Mouse (Mus musculus) limb, embryonic 14.5 days (tissue): ENCODE measurements around the gene Tlr9. TPM values are rescaled to one million over a fixed set of nuclear protein-coding genes. Genes with fewer than 3 reads are reported as not detected.

Experiments used
- ATAC-seq: fragments of 200-750 bp; cut with Nextera tagmentation; 2 replicates; pipeline ENCODE4 v1.8.0; 2017; ENCODE audit warnings: low read depth, moderate number of reproducible peaks, moderate TSS enrichment; ENCODE audit not compliant: low FRiP score
- DNase-seq: peaks from one replicate; pipeline ENCODE4 v3.0.0-alpha.2; 2015; ENCODE audit warnings: low spot score
- H3K27ac ChIP-seq: fragments of 300-500 bp; sonication (generic); replicated peaks from 2 replicates; pipeline ENCODE4 v1.5.1; 2014; ENCODE audit warnings: low read depth, mild to moderate bottlenecking, low read length, moderate library complexity, mixed read lengths
- H3K27me3 ChIP-seq: fragments of 300-500 bp; sonication (generic); 2 replicates; pipeline ENCODE4 v1.6.1; 2014; ENCODE audit warnings: low read length, mixed read lengths; ENCODE audit not compliant: control insufficient read depth, insufficient read depth
- H3K36me3 ChIP-seq: fragments of 300-500 bp; sonication (generic); 2 replicates; pipeline ENCODE4 v1.6.1; 2014; ENCODE audit warnings: mild to moderate bottlenecking, low read length, moderate library complexity, mixed read lengths; ENCODE audit not compliant: control insufficient read depth, insufficient read depth
- H3K4me1 ChIP-seq: fragments of 300-500 bp; sonication (generic); 2 replicates; pipeline ENCODE4 v1.6.1; 2014; ENCODE audit warnings: antibody characterized with exemption, low read length, mixed read lengths; ENCODE audit not compliant: control insufficient read depth, insufficient read depth
- H3K4me2 ChIP-seq: fragments of 300-500 bp; sonication (generic); replicated peaks from 2 replicates; pipeline ENCODE4 v1.6.1; 2014; ENCODE audit warnings: low read depth, mild to moderate bottlenecking, low read length, moderate library complexity; ENCODE audit not compliant: severe bottlenecking
- H3K4me3 ChIP-seq: fragments of 300-500 bp; sonication (generic); replicated peaks from 2 replicates; pipeline ENCODE4 v1.5.1; 2014; ENCODE audit warnings: low read length
- H3K9ac ChIP-seq: fragments of 300-500 bp; sonication (generic); 2 replicates; pipeline ENCODE4 v1.6.1; 2014; ENCODE audit warnings: mild to moderate bottlenecking, low read depth, low read length, moderate library complexity; ENCODE audit not compliant: severe bottlenecking
- H3K9me3 ChIP-seq: fragments of 300-500 bp; sonication (generic); 2 replicates; pipeline ENCODE4 v1.6.1; 2016; ENCODE audit warnings: low read length; ENCODE audit not compliant: control insufficient read depth
- POLR2A ChIP-seq: fragments of 200-500 bp; IDR thresholded peaks from 2 replicates; pipeline ENCODE4 v1.8.0; 2012; ENCODE audit warnings: inconsistent platforms, mild to moderate bottlenecking, moderate library complexity, borderline replicate concordance; ENCODE audit not compliant: insufficient read depth, insufficient read length; ENCODE audit errors: extremely low read depth
- WGBS: fragments of 180-500 bp; shearing (Covaris S2); extraction: QIAGEN DNeasy Blood & Tissue Kit; methylation state at CpG from one replicate; pipeline ENCODE4 v1.1.7; 2014; 5-methylcytosine and 5-hydroxymethylcytosine counted together
- microRNA counts: library from miRNA; unstranded; fragments of <30 nt; microRNA quantifications from one replicate; lab custom pipeline; 2016
- microRNA-seq: library from miRNA; unstranded; fragments of <30 nt; microRNA quantifications from one replicate; pipeline ENCODE4, GENCODE M21; 2016
- polyA plus RNA-seq, 2 experiments: library from polyadenylated mRNA; depleted of rRNA in 1 of 2; stranded (reverse) in 1 of 2; unstranded in 1 of 2; fragments of >200 nt; fragmentation: Nextera tagmentation in 1 of 2; extraction: Ambion mirVana in 1 of 2; gene quantifications; 2 replicates each; pipeline versions ENCODE4 v1.2.1 to v1.2.3; 2012 to 2014

Gene Tlr9
- polyA plus RNA-seq, 2 experiments, result 0.08 to 0.99 TPM

DNA sequence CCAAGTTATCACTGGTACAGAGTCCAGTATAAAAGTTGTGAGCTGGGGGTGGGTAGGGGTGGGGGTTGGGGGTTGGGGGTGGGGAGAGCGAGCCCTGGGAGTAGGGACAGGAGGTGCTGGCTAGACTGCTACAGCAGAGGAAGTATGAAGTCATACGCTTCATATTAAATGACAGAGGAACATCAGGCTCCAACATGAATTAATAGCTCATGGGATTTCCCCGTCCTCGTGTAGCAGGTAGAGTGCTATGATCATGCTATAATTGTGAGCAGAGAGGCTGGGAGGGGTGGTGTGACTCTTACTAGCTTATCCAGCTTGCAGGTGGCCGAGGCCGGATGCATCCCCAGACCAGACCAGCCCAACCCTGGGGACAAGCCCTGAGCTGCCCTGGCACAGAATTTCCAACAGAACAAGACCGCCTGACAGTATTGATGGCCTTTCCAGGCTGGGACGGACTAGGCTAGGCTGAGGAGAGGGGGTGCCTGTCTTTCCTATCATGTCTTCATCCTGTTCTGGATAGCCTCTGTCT is 52.3 kb downstream of the Tlr9 start:
- no peak overlapping the region for H3K4me2 ChIP-seq
- 68% methylated on average over 8 of the region's 8 CpGs for WGBS
- H3K27me3 ChIP-seq, result no peaks in the 10 kb centered on the region
- ATAC-seq (no peak), DNase-seq (no peak)
- no peaks in the 10 kb centered on the region for H3K36me3 ChIP-seq
- H3K27ac ChIP-seq, result no peak overlapping the region
- no peak overlapping the region for H3K9ac ChIP-seq
- TF ChIP-seq POLR2A, result no peak
- H3K4me1 ChIP-seq, result no peaks in the 10 kb centered on the region
- no peak overlapping the region for H3K4me3 ChIP-seq
- no peaks in the 10 kb centered on the region for H3K9me3 ChIP-seq

GRCm38 (mm10) chr9:106275806-106276205 is 53.4 kb downstream of the Tlr9 start:
- Histone ChIP-seq H3K4me3 (no peak overlapping the region), H3K9me3 (no peaks in the 10 kb centered on the region), H3K4me1 (peaks cover 4% of the 10 kb centered on the region; the same call in 1 of the 2 replicates), H3K27ac (no peak overlapping the region), H3K9ac (no peak overlapping the region), H3K27me3 (no peaks in the 10 kb centered on the region), H3K4me2 (no peak overlapping the region), H3K36me3 (no peaks in the 10 kb centered on the region)
- ATAC-seq (no peak), DNase-seq (no peak)
- 80% methylated on average over 1 of the region's 1 CpGs for WGBS
- TF ChIP-seq POLR2A, result no peak

MicroRNAs within 50 kb of the gene (microRNA counts, 519-probe panel; counts per million panel counts)
- microRNA mmu-let-7g (lab: Ali Mortazavi, UCI), result 5,193 counts per million, percentile 97 among the panel's probes with 10 or more counts

Small RNA genes lying within 50 kb of the gene (microRNA-seq; reads per million reads assigned to microRNA genes)
- 41,051 reads per million, percentile 98 among the genes with 10 or more reads in this experiment for gene Mirlet7g

Other genes starting within 250 kb of the Tlr9 start
- 0.53 and 0.59 TPM in 2 replicates for gene Col6a4, start 125.8 kb upstream of the Tlr9 start, polyA plus RNA-seq (2012; rRNA removed)
- gene Col6a4, start 125.8 kb upstream of the Tlr9 start, polyA plus RNA-seq (2014; fragmentation: Nextera tagmentation; extraction: Ambion mirVana), result 0.12 and 0.21 TPM in 2 replicates
- 3.5 and 4.9 TPM in 2 replicates for gene Glyctk, start 64.5 kb upstream of the Tlr9 start, polyA plus RNA-seq (2012; rRNA removed)
- 2.5 and 2.6 TPM in 2 replicates for gene Glyctk, start 64.5 kb upstream of the Tlr9 start, polyA plus RNA-seq (2014; fragmentation: Nextera tagmentation; extraction: Ambion mirVana)
- gene Wdr82, start 51.7 kb upstream of the Tlr9 start, polyA plus RNA-seq (2012; rRNA removed), result 104 and 122 TPM in 2 replicates
- 30.2 and 32.5 TPM in 2 replicates for gene Wdr82, start 51.7 kb upstream of the Tlr9 start, polyA plus RNA-seq (2014; fragmentation: Nextera tagmentation; extraction: Ambion mirVana)
- gene Ppm1m, start 22.9 kb upstream of the Tlr9 start, polyA plus RNA-seq (2012; rRNA removed), result 87.0 and 93.5 TPM in 2 replicates
- gene Ppm1m, start 22.9 kb upstream of the Tlr9 start, polyA plus RNA-seq (2014; fragmentation: Nextera tagmentation; extraction: Ambion mirVana), result 39.2 and 48.3 TPM in 2 replicates
- 69.2 and 76.3 TPM in 2 replicates for gene Twf2, start 19.5 kb upstream of the Tlr9 start, polyA plus RNA-seq (2012; rRNA removed)
- gene Twf2, start 19.5 kb upstream of the Tlr9 start, polyA plus RNA-seq (2014; fragmentation: Nextera tagmentation; extraction: Ambion mirVana), result 62.4 and 65.6 TPM in 2 replicates
- 83.3 and 97.2 TPM in 2 replicates for gene Alas1, start 26.1 kb downstream of the Tlr9 start, polyA plus RNA-seq (2012; rRNA removed)
- gene Alas1, start 26.1 kb downstream of the Tlr9 start, polyA plus RNA-seq (2014; fragmentation: Nextera tagmentation; extraction: Ambion mirVana), result 89.3 and 95.4 TPM in 2 replicates
- gene Poc1a, start 58.5 kb downstream of the Tlr9 start, polyA plus RNA-seq (2012; rRNA removed), result 20.1 and 25.9 TPM in 2 replicates
- gene Poc1a, start 58.5 kb downstream of the Tlr9 start, polyA plus RNA-seq (2014; fragmentation: Nextera tagmentation; extraction: Ambion mirVana), result 17.4 and 20.2 TPM in 2 replicates
- gene Dusp7, start 146.0 kb downstream of the Tlr9 start, polyA plus RNA-seq (2012; rRNA removed), result 130 and 180 TPM in 2 replicates
- gene Dusp7, start 146.0 kb downstream of the Tlr9 start, polyA plus RNA-seq (2014; fragmentation: Nextera tagmentation; extraction: Ambion mirVana), result 73.0 and 84.1 TPM in 2 replicates
- 946 and 1,047 TPM in 2 replicates for gene Rpl29, start 206.9 kb downstream of the Tlr9 start, polyA plus RNA-seq (2012; rRNA removed)
- gene Rpl29, start 206.9 kb downstream of the Tlr9 start, polyA plus RNA-seq (2014; fragmentation: Nextera tagmentation; extraction: Ambion mirVana), result 1,133 and 1,180 TPM in 2 replicates
- 34.4 and 35.1 TPM in 2 replicates for gene Acy1, start 215.7 kb downstream of the Tlr9 start, polyA plus RNA-seq (2012; rRNA removed)
- gene Acy1, start 215.7 kb downstream of the Tlr9 start, polyA plus RNA-seq (2014; fragmentation: Nextera tagmentation; extraction: Ambion mirVana), result 45.6 and 45.8 TPM in 2 replicates
- gene Abhd14b, start 224.9 kb downstream of the Tlr9 start, polyA plus RNA-seq (2012; rRNA removed), result 54.5 and 64.6 TPM in 2 replicates
- gene Abhd14b, start 224.9 kb downstream of the Tlr9 start, polyA plus RNA-seq (2014; fragmentation: Nextera tagmentation; extraction: Ambion mirVana), result 41.2 and 44.6 TPM in 2 replicates
- 79.9 and 87.1 TPM in 2 replicates for gene Abhd14a, start 225.1 kb downstream of the Tlr9 start, polyA plus RNA-seq (2012; rRNA removed)
- 69.5 and 74.0 TPM in 2 replicates for gene Abhd14a, start 225.1 kb downstream of the Tlr9 start, polyA plus RNA-seq (2014; fragmentation: Nextera tagmentation; extraction: Ambion mirVana)
- 238 and 328 TPM in 2 replicates for gene Pcbp4, start 230.7 kb downstream of the Tlr9 start, polyA plus RNA-seq (2012; rRNA removed)
- gene Pcbp4, start 230.7 kb downstream of the Tlr9 start, polyA plus RNA-seq (2014; fragmentation: Nextera tagmentation; extraction: Ambion mirVana), result 88.0 and 92.7 TPM in 2 replicates
- gene Gpr62, start 243.3 kb downstream of the Tlr9 start, polyA plus RNA-seq (2012; rRNA removed), result 0.47 and 0.70 TPM in 2 replicates
- 0.51 and 0.58 TPM in 2 replicates for gene Gpr62, start 243.3 kb downstream of the Tlr9 start, polyA plus RNA-seq (2014; fragmentation: Nextera tagmentation; extraction: Ambion mirVana)